Mouse (Mus musculus) forebrain, embryonic 16.5 days (tissue): ENCODE measurements around the gene Fkbp5. TPM values are rescaled to one million over a fixed set of nuclear protein-coding genes. Genes with fewer than 3 reads are reported as not detected.
A peak's percentile ranks its signal among the peaks of the same experiment; 100 is the strongest.

ENCODE experiments used
- ATAC-seq: fragments of 200-750 bp; cut with Nextera tagmentation; 2 replicates; pipeline ENCODE4 v1.8.0; 2017; ENCODE audit warnings: mild to moderate bottlenecking, moderate library complexity
- H3K27ac ChIP-seq: fragments of 300-500 bp; sonication (generic); 2 replicates; pipeline ENCODE4 v1.5.1; 2014; ENCODE audit warnings: low read length, control low read depth
- H3K27me3 ChIP-seq: fragments of 300-500 bp; sonication (generic); replicated peaks from 2 replicates; pipeline ENCODE4 v1.6.1; 2014; ENCODE audit warnings: low read length; ENCODE audit not compliant: control insufficient read depth, insufficient read depth
- H3K36me3 ChIP-seq: fragments of 300-500 bp; sonication (generic); 2 replicates; pipeline ENCODE4 v1.6.1; 2014; ENCODE audit not compliant: control insufficient read depth, insufficient read depth
- H3K4me1 ChIP-seq: fragments of 300-500 bp; sonication (generic); replicated peaks from 2 replicates; pipeline ENCODE4 v1.6.1; 2014; ENCODE audit warnings: low read length; ENCODE audit not compliant: control insufficient read depth, insufficient read depth
- H3K4me2 ChIP-seq: fragments of 300-500 bp; sonication (generic); 2 replicates; pipeline ENCODE4 v1.6.1; 2014; ENCODE audit warnings: mild to moderate bottlenecking, low read length, control low read depth
- H3K4me3 ChIP-seq: fragments of 300-500 bp; sonication (generic); replicated peaks from 2 replicates; pipeline ENCODE4 v1.5.1; 2014; ENCODE audit warnings: mild to moderate bottlenecking, low read length, control low read depth
- H3K9ac ChIP-seq: fragments of 300-500 bp; sonication (generic); replicated peaks from 2 replicates; pipeline ENCODE4 v1.6.1; 2014; ENCODE audit warnings: low read depth, low read length, control low read depth
- H3K9me3 ChIP-seq: fragments of 300-500 bp; sonication (generic); 2 replicates; pipeline ENCODE4 v1.6.1; 2016; ENCODE audit warnings: low read length; ENCODE audit not compliant: control insufficient read depth
- WGBS: fragments of 180-500 bp; shearing (Covaris S2); extraction: QIAGEN DNeasy Blood & Tissue Kit; methylation state at CpG from one replicate; pipeline ENCODE4 v1.1.7; 2014; 5-methylcytosine and 5-hydroxymethylcytosine counted together
- polyA plus RNA-seq: library from polyadenylated mRNA; unstranded; fragments of >200 nt; fragmentation: Nextera tagmentation; extraction: Ambion mirVana; gene quantifications from 2 replicates; pipeline ENCODE4 v1.2.1, GENCODE M21; 2015

The Fkbp5 gene
- polyA plus RNA-seq, 1 experiment from 2014 or later: 39.3 TPM

DNA sequence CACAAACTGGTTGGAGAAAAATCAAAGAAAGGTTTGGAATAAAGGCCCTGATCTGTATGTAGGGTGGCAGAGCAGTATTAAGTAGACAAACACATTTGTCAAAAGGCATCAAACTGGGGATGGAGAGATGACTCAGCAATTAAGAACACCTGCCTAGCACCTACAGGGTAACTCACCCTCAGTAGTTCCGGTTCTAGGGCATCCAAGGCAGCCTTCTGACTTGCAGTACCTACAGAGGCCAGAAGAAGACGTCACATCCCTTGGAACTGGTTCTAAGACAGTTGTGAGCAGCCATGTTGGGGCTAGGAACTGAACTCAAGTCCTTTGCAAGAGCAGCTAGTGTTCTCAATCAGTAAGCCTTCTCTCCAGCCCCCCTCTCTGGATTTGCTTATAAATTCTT, 18.1 kb downstream of the Fkbp5 start:
- no peak overlapping the region for H3K4me3 ChIP-seq
- H3K9me3 ChIP-seq: no peaks in the 10 kb centered on the region
- ATAC-seq: no peak
- H3K9ac ChIP-seq: no peak overlapping the region
- no peaks in the 10 kb centered on the region for H3K27me3 ChIP-seq
- H3K27ac ChIP-seq: no peak overlapping the region
- 68% methylated on average over 2 of the region's 2 CpGs for WGBS
- H3K4me1 ChIP-seq: no peaks in the 10 kb centered on the region
- no peak overlapping the region for H3K4me2 ChIP-seq
- H3K36me3 ChIP-seq: no peaks in the 10 kb centered on the region

DNA sequence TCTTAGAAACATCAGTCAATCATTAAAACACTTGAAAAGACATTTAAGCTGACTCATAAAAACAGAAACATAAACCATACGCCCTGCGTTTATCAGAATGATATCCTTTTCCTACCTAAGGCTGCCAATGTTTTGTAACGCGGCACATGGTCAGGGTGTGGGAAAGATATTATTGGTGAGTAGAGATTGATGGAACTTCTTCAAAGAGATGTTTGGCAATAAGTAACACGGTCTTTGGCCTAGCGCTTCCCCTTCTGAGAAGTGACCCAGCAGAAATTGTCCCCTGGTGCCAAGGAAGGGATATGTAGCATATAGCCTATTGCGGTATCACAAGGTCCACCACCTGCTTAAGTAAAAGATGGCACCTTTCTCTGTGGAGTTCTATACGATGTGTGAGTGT, 21.5 kb downstream of the Fkbp5 start:
- Histone ChIP-seq H3K4me2 (no peak overlapping the region), H3K27me3 (no peaks in the 10 kb centered on the region), H3K9me3 (no peaks in the 10 kb centered on the region), H3K4me1 (peaks cover 3% of the 10 kb centered on the region; the same call in 1 of the 2 replicates), H3K27ac (no peak overlapping the region), H3K36me3 (no peaks in the 10 kb centered on the region), H3K4me3 (no peak overlapping the region), H3K9ac (no peak overlapping the region)
- WGBS: 94% methylated on average over 8 of the region's 8 CpGs
- ATAC-seq: no peak

- Histone ChIP-seq H3K4me2 (no peak overlapping the region), H3K4me1 (peaks cover 5% of the 10 kb centered on the region; the same call in 1 of the 2 replicates), H3K4me3 (no peak overlapping the region), H3K9me3 (no peaks in the 10 kb centered on the region), H3K27me3 (no peaks in the 10 kb centered on the region), H3K27ac (peak overlapping the region; percentile 35; the same call in 1 of the 2 replicates), H3K9ac (no peak overlapping the region), H3K36me3 (no peaks in the 10 kb centered on the region)
- 51% methylated on average over 14 of the region's 14 CpGs for WGBS
- peak; percentile 72 for ATAC-seq
Measured at GRCm38 (mm10) chr17:28491035-28491770, 26.1 kb downstream of the Fkbp5 start.

- H3K4me1 ChIP-seq: peaks cover 10% of the 10 kb centered on the region
- no peak overlapping the region for H3K4me2 ChIP-seq
- no peaks in the 10 kb centered on the region for H3K9me3 ChIP-seq
- no peak overlapping the region for H3K27ac ChIP-seq
- no peaks in the 10 kb centered on the region for H3K36me3 ChIP-seq
- no peak overlapping the region for H3K4me3 ChIP-seq
- no peaks in the 10 kb centered on the region for H3K27me3 ChIP-seq
- 74% methylated on average over 7 of the region's 7 CpGs for WGBS
- ATAC-seq: no peak
- no peak overlapping the region for H3K9ac ChIP-seq
Measured at GRCm38 (mm10) chr17:28488258-28489013, 28.9 kb downstream of the Fkbp5 start.

DNA sequence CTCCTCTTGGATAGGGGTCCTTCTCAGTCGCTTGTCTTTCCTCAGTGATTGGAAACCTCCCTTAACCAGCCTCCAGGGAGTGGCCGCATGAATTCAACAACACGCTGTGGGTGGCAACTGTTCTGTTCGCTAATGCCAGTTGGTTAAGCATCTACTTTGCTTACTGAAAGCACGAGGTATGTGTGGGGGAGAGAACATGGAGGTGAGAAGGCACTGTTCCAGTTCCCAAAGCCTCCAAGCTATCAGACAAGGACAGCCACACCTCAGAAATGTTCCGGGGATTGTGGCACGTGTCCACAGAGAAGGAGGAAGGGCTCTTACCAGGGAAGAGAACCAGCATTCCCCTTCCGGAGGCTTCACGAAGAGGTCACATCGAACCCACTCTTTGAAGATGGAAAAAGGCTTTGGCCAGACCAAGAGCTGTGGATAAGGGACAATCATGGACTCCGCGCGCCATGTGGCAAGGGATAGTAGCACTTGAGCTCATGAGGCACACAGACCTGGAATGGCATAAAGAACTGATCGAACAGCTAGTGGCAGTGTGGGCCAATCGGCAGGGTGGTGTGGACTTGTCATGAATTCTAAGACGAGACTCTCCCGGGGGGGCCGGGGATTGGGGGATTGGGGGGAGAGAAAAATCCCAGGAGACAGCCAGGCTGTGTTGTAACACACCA, 29.6 kb downstream of the Fkbp5 start:
- no peak for ATAC-seq
- H3K4me1 ChIP-seq: peaks cover 10% of the 10 kb centered on the region
- no peak overlapping the region for H3K27ac ChIP-seq
- H3K4me3 ChIP-seq: no peak overlapping the region
- WGBS: 92% methylated on average over 18 of the region's 18 CpGs
- H3K9me3 ChIP-seq: no peaks in the 10 kb centered on the region
- no peak overlapping the region for H3K9ac ChIP-seq
- no peaks in the 10 kb centered on the region for H3K27me3 ChIP-seq
- H3K4me2 ChIP-seq: no peak overlapping the region
- no peaks in the 10 kb centered on the region for H3K36me3 ChIP-seq

GRCm38 (mm10) chr17:28486720-28487119, 30.6 kb downstream of the Fkbp5 start:
- H3K4me1 ChIP-seq: peaks cover 9% of the 10 kb centered on the region
- ATAC-seq: no peak
- no peaks in the 10 kb centered on the region for H3K36me3 ChIP-seq
- WGBS: 74% methylated on average over 6 of the region's 6 CpGs
- no peak overlapping the region for H3K4me3 ChIP-seq
- H3K27me3 ChIP-seq: no peaks in the 10 kb centered on the region
- no peak overlapping the region for H3K9ac ChIP-seq
- H3K4me2 ChIP-seq: peak overlapping the region; percentile 67
- H3K9me3 ChIP-seq: no peaks in the 10 kb centered on the region
- H3K27ac ChIP-seq: no peak overlapping the region

DNA sequence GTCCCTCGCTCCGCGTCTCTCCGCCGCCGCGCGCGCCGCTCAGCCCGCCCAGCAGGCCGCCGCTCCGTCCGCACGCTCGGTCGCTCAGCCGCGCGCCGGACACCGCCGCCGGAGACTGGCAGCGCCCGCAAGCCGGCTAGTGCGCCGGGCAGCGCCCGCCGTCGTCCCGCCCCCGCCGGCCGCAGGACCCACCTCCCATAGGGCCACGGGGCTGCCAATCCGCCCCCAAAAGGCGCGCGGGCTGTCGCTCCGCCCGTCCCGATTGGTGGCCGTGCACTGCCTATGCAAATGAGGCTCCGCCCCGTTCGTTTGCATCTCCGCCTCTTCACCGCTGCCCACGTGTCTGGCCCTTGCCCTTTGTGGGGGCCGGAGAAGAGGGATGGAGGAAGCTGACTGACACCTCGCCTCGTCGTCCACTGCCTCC, 31.3 kb downstream of the Fkbp5 start:
- Histone ChIP-seq H3K4me2 (peak overlapping the region; percentile 67), H3K36me3 (no peaks in the 10 kb centered on the region), H3K27me3 (no peaks in the 10 kb centered on the region), H3K4me3 (peak overlapping the region; percentile 86), H3K9ac (peak overlapping the region; percentile 82), H3K27ac (peak overlapping the region; percentile 83), H3K4me1 (peaks cover 7% of the 10 kb centered on the region; the same call in 1 of the 2 replicates), H3K9me3 (no peaks in the 10 kb centered on the region)
- peak; percentile 100 for ATAC-seq
- under 1% methylated on average over 46 of the region's 58 CpGs for WGBS

DNA sequence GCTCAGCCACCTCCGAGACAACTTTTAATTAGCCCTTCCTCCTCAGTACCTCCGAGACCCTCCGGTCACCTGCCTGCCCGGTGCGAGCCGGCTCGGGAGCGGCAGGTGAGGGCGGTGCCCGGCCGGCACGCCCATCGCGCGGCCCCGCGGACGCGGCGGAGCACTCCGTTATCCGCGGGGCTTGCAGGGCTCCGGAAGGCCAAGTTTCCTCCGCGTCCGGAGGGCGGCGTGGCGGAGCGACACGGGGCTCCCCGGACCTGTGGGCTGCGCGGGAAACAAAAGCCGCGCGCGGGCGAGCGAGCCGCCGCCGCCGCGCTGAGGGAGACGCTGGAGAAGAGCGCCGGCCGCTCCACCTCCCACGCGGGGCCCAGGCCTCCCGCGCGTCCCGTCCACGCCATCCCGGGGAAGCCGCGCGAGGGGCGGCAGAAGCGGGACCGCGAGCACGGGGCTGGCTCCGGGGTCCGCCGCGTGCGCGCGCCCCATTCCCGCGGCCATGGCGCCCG, 31.8 kb downstream of the Fkbp5 start:
- no peak; the same call in none of the 2 replicates for ATAC-seq
- Histone ChIP-seq H3K9me3 (no peaks in the 10 kb centered on the region), H3K4me2 (peak overlapping the region; percentile 67), H3K27ac (peak overlapping the region; percentile 83), H3K9ac (peak overlapping the region; percentile 82), H3K36me3 (no peaks in the 10 kb centered on the region), H3K4me1 (peaks cover 7% of the 10 kb centered on the region; the same call in 1 of the 2 replicates), H3K4me3 (peak overlapping the region; percentile 86), H3K27me3 (no peaks in the 10 kb centered on the region)
- WGBS: under 1% methylated on average over 51 of the region's 77 CpGs
